Mouse (Mus musculus): ENCODE data around the gene Gm10061.
"Not testable (repeated sequence)": the region's sequence is repeated elsewhere in the genome, so short reads cannot be mapped to it uniquely, and the experiment has no call there.

The Gm10061 gene

GRCm38 (mm10) chr16:89150786-89151185 is at the start of gene Gm10061:
Gene Gm10061, plus strand, starts transcription at chr16:89151086.
- DNase-seq (ENCODE audit: low read depth), result no peak

GRCm38 (mm10) chr16:89140551-89140950 is 10.3 kb upstream of the Gm10061 start, which contains the start of gene Gm6358:
Gene Gm6358, plus strand, starts transcription at chr16:89140851.
- DNase-seq (ENCODE audit: low read depth), result no peak

- DNase-seq (ENCODE audit: low read depth), result no peak
These were observed 6.8 kb downstream of the Gm10061 start, which contains the start of gene Gm9789 for GRCm38 (mm10) chr16:89157652-89158051. Gene Gm9789, plus strand, starts transcription at chr16:89157952.

- DNase-seq (ENCODE audit: low read depth), result not testable (repeated sequence)
These were observed 18.3 kb downstream of the Gm10061 start, which contains the start of gene Gm7735 for GRCm38 (mm10) chr16:89169190-89169589. Gene Gm7735, plus strand, starts transcription at chr16:89169490.

- DNase-seq (ENCODE audit: low read depth), result no peak
These were observed 23.5 kb downstream of the Gm10061 start, which contains the start of gene 1110057P08Rik for GRCm38 (mm10) chr16:89174435-89174834. Gene 1110057P08Rik, plus strand, starts transcription at chr16:89174735.

GRCm38 (mm10) chr16:89188621-89189020 is 37.7 kb downstream of the Gm10061 start:
- no peak for DNase-seq (ENCODE audit: low read depth)

All from c-Kit-positive CD71-positive TER-119-negative erythroid progenitor cells, embryonic 14.5 days (primary cell).